Mouse (Mus musculus) embryonic facial prominence, embryonic 14.5 days (tissue): ENCODE data around the gene Sox4. TPM values are rescaled to one million over a fixed set of nuclear protein-coding genes. Genes with fewer than 3 reads are reported as not detected.

Experiments
- ATAC-seq: fragments of 200-750 bp; cut with Nextera tagmentation; 2 replicates; pipeline ENCODE4 v1.8.0; 2017; ENCODE audit warnings: low read depth, moderate number of reproducible peaks, moderate TSS enrichment
- DNase-seq: peaks from one replicate; pipeline ENCODE4 v3.0.0-alpha.2; 2015; ENCODE audit warnings: low spot score
- H3K27ac ChIP-seq: fragments of 300-500 bp; sonication (generic); replicated peaks from 2 replicates; pipeline ENCODE4 v1.5.1; 2014; ENCODE audit warnings: low read depth, mild to moderate bottlenecking, low read length, moderate library complexity
- H3K27me3 ChIP-seq: fragments of 300-500 bp; sonication (generic); replicated peaks from 2 replicates; pipeline ENCODE4 v1.6.1; 2014; ENCODE audit warnings: low read length; ENCODE audit not compliant: control insufficient read depth, insufficient read depth
- H3K36me3 ChIP-seq: fragments of 300-500 bp; sonication (generic); 2 replicates; pipeline ENCODE4 v1.6.1; 2014; ENCODE audit warnings: low read length, mixed read lengths; ENCODE audit not compliant: control insufficient read depth, insufficient read depth
- H3K4me1 ChIP-seq: fragments of 300-500 bp; sonication (generic); 2 replicates; pipeline ENCODE4 v1.6.1; 2014; ENCODE audit warnings: antibody characterized with exemption, low read length; ENCODE audit not compliant: control insufficient read depth, insufficient read depth
- H3K4me2 ChIP-seq: fragments of 300-500 bp; sonication (generic); 2 replicates; pipeline ENCODE4 v1.6.1; 2014; ENCODE audit warnings: low read depth, mild to moderate bottlenecking, low read length, moderate library complexity, mixed read lengths
- H3K4me3 ChIP-seq: fragments of 300-500 bp; sonication (generic); 2 replicates; pipeline ENCODE4 v1.5.1; 2014; ENCODE audit warnings: low read depth, mild to moderate bottlenecking, low read length
- H3K9ac ChIP-seq: fragments of 300-500 bp; sonication (generic); 2 replicates; pipeline ENCODE4 v1.6.1; 2014; ENCODE audit warnings: low read depth, mild to moderate bottlenecking, low read length, moderate library complexity, mixed read lengths
- H3K9me3 ChIP-seq: fragments of 300-500 bp; sonication (generic); 2 replicates; pipeline ENCODE4 v1.6.1; 2016; ENCODE audit warnings: low read length; ENCODE audit not compliant: control insufficient read depth
- WGBS: fragments of 180-500 bp; shearing (Covaris S2); extraction: QIAGEN DNeasy Blood & Tissue Kit; methylation state at CpG from one replicate; pipeline ENCODE4 v1.1.7; 2014; 5-methylcytosine and 5-hydroxymethylcytosine counted together
- polyA plus RNA-seq: library from polyadenylated mRNA; unstranded; fragments of >200 nt; fragmentation: Nextera tagmentation; extraction: Ambion mirVana; gene quantifications from 2 replicates; pipeline ENCODE4 v1.2.1, GENCODE M21; 2014

The Sox4 gene
- polyA plus RNA-seq, 1 experiment from 2014 or later = 62.7 TPM

- ATAC-seq (no peak), DNase-seq (peak; percentile 53)
- Histone ChIP-seq H3K4me1 (peaks cover 9% of the 10 kb centered on the region), H3K9me3 (no peaks in the 10 kb centered on the region; the same call in 1 of the 2 replicates), H3K36me3 (peaks cover 5% of the 10 kb centered on the region; the same call in 1 of the 2 replicates), H3K4me2 (peak overlapping the region; percentile 68), H3K27me3 (no peaks in the 10 kb centered on the region), H3K27ac (peak overlapping the region; percentile 77), H3K9ac (peak overlapping the region; percentile 74), H3K4me3 (peak overlapping the region; percentile 99)
- 2% methylated on average over 11 of the region's 11 CpGs for WGBS
Observed at GRCm38 (mm10) chr13:28949279-28949915, 4.1 kb downstream of the Sox4 start.

GRCm38 (mm10) chr13:28948541-28948940, 5.0 kb downstream of the Sox4 start:
- peak overlapping the region; percentile 77 for H3K27ac ChIP-seq
- 3% methylated on average over 10 of the region's 10 CpGs for WGBS

GRCm38 (mm10) chr13:28947740-28948441, 5.6 kb downstream of the Sox4 start:
- Histone ChIP-seq H3K4me1 (peaks cover 9% of the 10 kb centered on the region), H3K27me3 (no peaks in the 10 kb centered on the region), H3K9me3 (no peaks in the 10 kb centered on the region; the same call in 1 of the 2 replicates), H3K4me2 (peak overlapping the region; percentile 68), H3K27ac (peak overlapping the region; percentile 77), H3K36me3 (peaks cover 5% of the 10 kb centered on the region; the same call in 1 of the 2 replicates), H3K4me3 (peak overlapping the region; percentile 99), H3K9ac (peak overlapping the region; percentile 74; the same call in 1 of the 2 replicates)
- no peak for ATAC-seq
- DNase-seq = peak; percentile 56
- 28% methylated on average over 7 of the region's 7 CpGs for WGBS

More at GRCm38 (mm10) chr13:28948541-28948940, 5.0 kb downstream of the Sox4 start:
- no peaks in the 10 kb centered on the region; the same call in 1 of the 2 replicates for H3K9me3 ChIP-seq
- H3K4me1 ChIP-seq = peaks cover 9% of the 10 kb centered on the region
- no peaks in the 10 kb centered on the region for H3K27me3 ChIP-seq
- H3K36me3 ChIP-seq = peaks cover 5% of the 10 kb centered on the region; the same call in 1 of the 2 replicates
- H3K4me2 ChIP-seq = peak overlapping the region; percentile 68
- H3K9ac ChIP-seq = peak overlapping the region; percentile 74
- peak overlapping the region; percentile 99 for H3K4me3 ChIP-seq
- DNase-seq = peak; percentile 81
- no peak for ATAC-seq

GRCm38 (mm10) chr13:28946565-28947135, 6.9 kb downstream of the Sox4 start:
- Histone ChIP-seq H3K27me3 (no peaks in the 10 kb centered on the region), H3K27ac (peak overlapping the region; percentile 29; the same call in 1 of the 2 replicates), H3K4me1 (peaks cover 13% of the 10 kb centered on the region), H3K4me2 (no peak overlapping the region), H3K9ac (no peak overlapping the region), H3K4me3 (no peak overlapping the region), H3K9me3 (no peaks in the 10 kb centered on the region; the same call in 1 of the 2 replicates), H3K36me3 (no peaks in the 10 kb centered on the region)
- DNase-seq (no peak), ATAC-seq (no peak)
- 37% methylated on average over 8 of the region's 8 CpGs for WGBS

GRCm38 (mm10) chr13:28945681-28946080, 7.8 kb downstream of the Sox4 start:
- no peak for ATAC-seq
- 88% methylated on average over 5 of the region's 5 CpGs for WGBS
- Histone ChIP-seq H3K27ac (no peak overlapping the region), H3K36me3 (no peaks in the 10 kb centered on the region), H3K9ac (no peak overlapping the region), H3K27me3 (no peaks in the 10 kb centered on the region), H3K4me2 (no peak overlapping the region), H3K9me3 (no peaks in the 10 kb centered on the region; the same call in 1 of the 2 replicates), H3K4me1 (peaks cover 13% of the 10 kb centered on the region), H3K4me3 (no peak overlapping the region)
- DNase-seq = no peak

GRCm38 (mm10) chr13:28942926-28943325, 10.6 kb downstream of the Sox4 start:
- H3K4me1 ChIP-seq = peaks cover 7% of the 10 kb centered on the region
- H3K4me3 ChIP-seq = no peak overlapping the region
- DNase-seq (no peak), ATAC-seq (no peak)
- H3K27me3 ChIP-seq = no peaks in the 10 kb centered on the region
- no peak overlapping the region for H3K4me2 ChIP-seq
- 80% methylated on average over 4 of the region's 4 CpGs for WGBS
- H3K36me3 ChIP-seq = no peaks in the 10 kb centered on the region
- H3K27ac ChIP-seq = no peak overlapping the region
- H3K9ac ChIP-seq = no peak overlapping the region
- no peaks in the 10 kb centered on the region; the same call in 1 of the 2 replicates for H3K9me3 ChIP-seq

GRCm38 (mm10) chr13:28941983-28942630, 11.4 kb downstream of the Sox4 start:
- no peak overlapping the region for H3K9ac ChIP-seq
- no peaks in the 10 kb centered on the region for H3K36me3 ChIP-seq
- no peak overlapping the region for H3K4me2 ChIP-seq
- 23% methylated on average over 4 of the region's 4 CpGs for WGBS
- no peak overlapping the region for H3K4me3 ChIP-seq
- ATAC-seq (no peak), DNase-seq (no peak)
- H3K27ac ChIP-seq = no peak overlapping the region
- H3K9me3 ChIP-seq = no peaks in the 10 kb centered on the region; the same call in 1 of the 2 replicates
- H3K27me3 ChIP-seq = no peaks in the 10 kb centered on the region
- peaks cover 4% of the 10 kb centered on the region; the same call in 1 of the 2 replicates for H3K4me1 ChIP-seq

GRCm38 (mm10) chr13:28933375-28933774, 20.1 kb downstream of the Sox4 start:
- Histone ChIP-seq H3K4me1 (no peaks in the 10 kb centered on the region), H3K4me3 (no peak overlapping the region), H3K9ac (no peak overlapping the region), H3K9me3 (no peaks in the 10 kb centered on the region), H3K36me3 (no peaks in the 10 kb centered on the region), H3K4me2 (no peak overlapping the region), H3K27me3 (no peaks in the 10 kb centered on the region), H3K27ac (no peak overlapping the region)
- no peak for ATAC-seq
- no peak for DNase-seq
- 79% methylated on average over 8 of the region's 8 CpGs for WGBS
